Mouse (Mus musculus) testis, adult 2 months (tissue): ENCODE results near the gene Ildr1. TPM values are rescaled to one million over a fixed set of nuclear protein-coding genes. Genes with fewer than 3 reads are reported as not detected.

Experiments
- H3K27ac ChIP-seq: fragments of 200-500 bp; 2 replicates; pipeline ENCODE4 v1.5.1; 2012; ENCODE audit warnings: low read depth, low read length; ENCODE audit not compliant: control insufficient read depth, insufficient read depth
- H3K27me3 ChIP-seq: fragments of 200-500 bp; 2 replicates; pipeline ENCODE4 v1.6.1; 2012; ENCODE audit warnings: mild to moderate bottlenecking, low read length, moderate library complexity; ENCODE audit not compliant: control insufficient read depth, insufficient read depth
- H3K36me3 ChIP-seq: fragments of 200-500 bp; 2 replicates; pipeline ENCODE4 v1.6.1; 2012; ENCODE audit warnings: mild to moderate bottlenecking, low read length; ENCODE audit not compliant: control insufficient read depth, insufficient read depth
- H3K4me1 ChIP-seq: fragments of 200-500 bp; 2 replicates; pipeline ENCODE4 v1.6.1; 2012; ENCODE audit warnings: low read length; ENCODE audit not compliant: control insufficient read depth, insufficient read depth
- H3K4me3 ChIP-seq: fragments of 200-500 bp; 2 replicates; pipeline ENCODE4 v1.5.1; 2012; ENCODE audit warnings: low read depth, mild to moderate bottlenecking, low read length, moderate library complexity, mixed read lengths; ENCODE audit not compliant: control insufficient read depth
- CTCF ChIP-seq: fragments of 200-500 bp; IDR thresholded peaks from 2 replicates; pipeline ENCODE4 v1.5.1; 2012; ENCODE audit warnings: low read depth, mild to moderate bottlenecking, inconsistent platforms, low read length, moderate library complexity; ENCODE audit not compliant: control insufficient read depth, insufficient read depth, insufficient replicate concordance
- POLR2A ChIP-seq: fragments of 200-500 bp; IDR thresholded peaks from 2 replicates; pipeline ENCODE4 v1.6.1; 2012; ENCODE audit warnings: low read depth, mild to moderate bottlenecking, inconsistent platforms, low read length, moderate library complexity; ENCODE audit not compliant: control insufficient read depth
- polyA plus RNA-seq: library from polyadenylated mRNA; depleted of rRNA; stranded (reverse); fragments of >200 nt; gene quantifications from 2 replicates; pipeline ENCODE4 v1.2.3, GENCODE M21; 2012

Ildr1 gene
- polyA plus RNA-seq, 1 experiment = 0.04 TPM

- TF ChIP-seq CTCF (no peak), POLR2A (no peak)
- H3K36me3 ChIP-seq = no peaks in the 10 kb centered on the region
- no peaks in the 10 kb centered on the region for H3K27me3 ChIP-seq
- no peak overlapping the region for H3K4me3 ChIP-seq
- no peak overlapping the region for H3K27ac ChIP-seq
- peaks cover 6% of the 10 kb centered on the region for H3K4me1 ChIP-seq
These were observed 24.9 kb downstream of the Ildr1 start for GRCm38 (mm10) chr16:36718637-36719036.

DNA sequence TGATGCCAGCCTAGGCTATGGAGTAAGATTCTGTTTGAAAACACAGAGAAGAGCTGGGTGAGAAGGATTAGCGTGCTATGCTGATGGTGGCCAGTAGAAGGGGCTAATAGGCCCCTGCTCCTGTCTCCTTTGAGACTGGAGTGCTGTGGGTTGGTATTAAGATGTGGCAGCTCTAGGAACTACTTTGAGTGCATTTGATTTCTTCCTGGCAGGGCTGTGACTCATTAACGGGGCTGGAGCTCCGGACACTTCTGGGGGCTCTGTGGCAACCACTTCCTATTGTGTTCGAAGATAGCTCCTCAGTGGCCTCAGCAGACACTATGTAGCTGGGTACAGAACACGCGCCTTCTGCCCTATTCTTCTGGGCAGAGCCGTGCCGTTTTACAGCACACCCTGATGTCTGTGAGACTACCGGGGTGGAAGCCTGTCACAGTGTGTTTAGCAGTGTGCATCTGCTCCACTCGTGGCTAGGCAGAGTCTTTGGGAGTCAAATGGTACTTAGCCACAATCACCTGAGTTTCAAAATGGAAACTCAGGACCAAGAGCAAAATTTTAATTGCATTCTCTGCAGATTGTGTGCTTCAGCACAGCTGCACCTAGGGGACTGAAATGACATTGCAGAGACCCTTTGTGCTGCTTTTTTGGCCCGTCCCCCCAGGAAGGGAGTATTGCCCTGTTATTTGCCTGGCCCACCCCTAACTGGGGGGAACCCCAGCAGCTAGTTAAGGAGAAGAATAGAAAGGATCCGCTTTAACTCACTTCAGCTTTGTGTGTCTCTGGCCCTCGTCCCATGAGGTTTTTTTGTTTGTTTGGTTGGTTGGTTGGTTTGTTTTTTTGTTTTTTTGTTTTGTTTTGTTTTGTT, 26.6 kb downstream of the Ildr1 start:
- Histone ChIP-seq H3K27ac (no peak overlapping the region), H3K27me3 (no peaks in the 10 kb centered on the region), H3K4me1 (peaks cover 6% of the 10 kb centered on the region), H3K36me3 (no peaks in the 10 kb centered on the region), H3K4me3 (no peak overlapping the region)
- TF ChIP-seq CTCF (no peak), POLR2A (no peak)

DNA sequence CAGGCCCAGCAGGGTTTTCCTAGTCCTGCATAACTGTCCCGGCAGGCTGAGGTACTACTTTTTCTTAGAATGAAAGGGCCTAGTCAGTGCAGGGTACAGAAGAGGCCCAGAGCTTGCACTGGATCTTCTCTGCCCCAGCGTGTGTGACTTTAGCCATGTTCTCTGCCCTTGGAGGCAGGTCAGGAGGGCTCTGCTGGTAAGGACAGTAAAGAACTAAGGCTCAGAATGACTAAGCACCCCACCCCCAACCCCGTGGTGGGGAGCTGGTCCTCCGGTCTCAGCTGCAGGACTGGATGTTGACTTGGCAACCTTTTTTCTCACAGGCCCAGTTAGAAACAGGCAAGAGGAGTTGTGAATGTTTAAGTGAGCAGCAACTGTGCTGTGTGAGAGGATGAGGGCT, 29.0 kb downstream of the Ildr1 start:
- TF ChIP-seq CTCF = no peak
- no peak for TF ChIP-seq POLR2A

DNA sequence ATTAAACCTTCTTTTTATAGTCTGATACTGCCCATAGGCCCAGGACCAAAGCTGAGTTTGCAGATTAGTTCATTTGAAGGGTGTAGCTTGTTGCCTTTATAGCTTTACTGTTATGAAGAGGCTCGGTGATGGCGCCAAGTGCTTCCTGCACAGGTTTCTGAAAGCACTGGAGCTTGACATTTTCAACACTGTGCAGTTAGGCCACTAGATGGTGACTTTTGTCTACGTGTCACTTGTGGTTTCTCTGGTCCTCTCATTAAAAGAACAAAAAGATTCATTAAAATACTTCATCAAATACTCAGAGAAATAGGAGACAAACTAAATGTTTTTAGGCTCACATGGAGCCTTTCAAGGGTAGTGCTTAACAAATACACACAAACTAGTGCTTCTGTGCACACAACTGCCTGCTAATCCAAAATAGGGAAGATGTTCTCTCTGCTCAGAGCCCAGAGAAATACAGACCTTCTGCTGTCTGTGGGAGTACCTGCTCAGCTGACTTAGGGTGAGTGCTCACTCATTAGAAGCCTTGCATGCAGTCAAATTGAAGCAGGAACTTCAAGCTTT, 30.2 kb downstream of the Ildr1 start:
- no peak overlapping the region for H3K4me3 ChIP-seq
- no peak for TF ChIP-seq POLR2A
- no peak for TF ChIP-seq CTCF
- peaks cover 6% of the 10 kb centered on the region for H3K4me1 ChIP-seq
- no peaks in the 10 kb centered on the region for H3K36me3 ChIP-seq
- no peak overlapping the region for H3K27ac ChIP-seq
- H3K27me3 ChIP-seq = no peaks in the 10 kb centered on the region

More for the DNA sequence above, 29.0 kb downstream of the Ildr1 start:
- H3K27ac ChIP-seq = no peak overlapping the region
- H3K36me3 ChIP-seq = no peaks in the 10 kb centered on the region
- H3K4me3 ChIP-seq = no peak overlapping the region
- H3K27me3 ChIP-seq = no peaks in the 10 kb centered on the region
- H3K4me1 ChIP-seq = peaks cover 6% of the 10 kb centered on the region

DNA sequence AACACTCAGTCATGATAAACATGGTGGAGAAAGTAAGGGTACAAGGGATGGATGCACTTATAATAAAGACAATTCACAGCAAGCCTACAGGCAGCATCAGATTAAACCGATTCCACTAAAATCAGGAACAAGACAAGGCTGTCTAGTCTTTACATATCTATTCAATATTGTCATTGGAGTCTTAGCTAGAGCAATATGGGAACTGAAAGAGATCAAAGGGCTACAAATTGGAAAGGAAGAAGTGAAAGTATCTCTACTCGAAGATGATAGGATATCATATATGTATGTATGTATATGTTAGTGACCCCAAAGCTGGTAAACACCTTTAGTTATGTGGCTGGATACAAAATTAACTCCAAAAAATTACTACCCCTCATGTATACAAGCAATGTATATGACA, 35.2 kb downstream of the Ildr1 start:
- Histone ChIP-seq H3K4me1 (no peaks in the 10 kb centered on the region), H3K27me3 (no peaks in the 10 kb centered on the region), H3K4me3 (no peak overlapping the region), H3K27ac (no peak overlapping the region), H3K36me3 (no peaks in the 10 kb centered on the region)
- TF ChIP-seq POLR2A (no peak), CTCF (no peak)

DNA sequence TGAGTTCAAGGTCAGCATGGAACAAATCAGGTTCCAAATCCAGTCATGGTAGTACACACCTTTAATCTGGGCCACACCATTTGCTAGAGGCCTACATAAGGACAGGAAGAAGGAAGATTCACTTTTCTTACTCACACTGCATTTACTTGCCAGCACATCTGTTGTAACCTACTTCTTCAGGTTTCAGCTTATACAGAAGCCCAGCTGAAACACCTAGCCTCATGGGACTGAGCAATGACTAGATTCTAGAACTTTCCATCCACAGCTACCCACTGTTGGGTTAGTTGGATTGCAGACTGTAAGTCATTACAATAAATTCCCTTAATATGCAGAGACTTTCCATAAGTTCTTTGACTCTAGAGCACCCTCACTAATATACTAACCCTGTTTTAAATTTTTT, 38.8 kb downstream of the Ildr1 start:
- Histone ChIP-seq H3K36me3 (no peaks in the 10 kb centered on the region), H3K4me1 (no peaks in the 10 kb centered on the region), H3K27ac (no peak overlapping the region), H3K27me3 (no peaks in the 10 kb centered on the region), H3K4me3 (no peak overlapping the region)
- TF ChIP-seq POLR2A = no peak
- TF ChIP-seq CTCF = no peak

GRCm38 (mm10) chr16:36733827-36734226, 40.0 kb downstream of the Ildr1 start:
- no peak for TF ChIP-seq POLR2A
- no peak for TF ChIP-seq CTCF
- Histone ChIP-seq H3K27me3 (no peaks in the 10 kb centered on the region), H3K4me3 (no peak overlapping the region), H3K27ac (no peak overlapping the region), H3K4me1 (no peaks in the 10 kb centered on the region), H3K36me3 (no peaks in the 10 kb centered on the region)
